8 mouse cellular contexts compared by ENCODE assay signal in genomic region chr6:120363688-120364522, GRCm38 (mm10). TPM values are rescaled to one million over a fixed set of nuclear protein-coding genes. Genes with fewer than 3 reads are reported as not detected.
A peak's percentile ranks its signal among the peaks of the same experiment; 100 is the strongest.
DNase-seq lines count a peak whose midpoint lies in the region; ATAC-seq and TF ChIP-seq lines count a peak whose summit lies in the region.

Gene Kdm5a, plus strand, starts transcription at chr6:120364124.
Gene Ccdc77, minus strand, starts transcription at chr6:120364374.

- peak; percentile 95 for ATAC-seq in embryonic facial prominence, embryonic 13.5 days (ENCODE audit: insufficient number of reproducible peaks, insufficient read depth, low FRiP score, low TSS enrichment, low read depth)
- ATAC-seq in limb, embryonic 12.5 days (ENCODE audit: insufficient number of reproducible peaks, insufficient read depth, low FRiP score, low TSS enrichment, low read depth): peak; percentile 94
- peak; percentile 98 for ATAC-seq in midbrain, embryonic 15.5 days (replicated peaks)

- H3K4me3 ChIP-seq in embryonic facial prominence, embryonic 13.5 days: peak within 1 kb of the TSS; percentile 99
- H3K4me3 ChIP-seq in kidney, adult 2 months (ENCODE audit: insufficient read depth, low read depth, low read length): peak within 1 kb of the TSS; percentile 80
- peak within 1 kb of the TSS; percentile 97 for H3K4me3 ChIP-seq in limb, embryonic 12.5 days (replicated peaks)
- H3K4me3 ChIP-seq in midbrain, embryonic 15.5 days: peak within 1 kb of the TSS; percentile 100
- peak within 1 kb of the TSS; percentile 67 for H3K4me3 ChIP-seq in spleen, adult 2 months (ENCODE audit: extremely low read depth, insufficient read depth, insufficient read length)

- peak; percentile 27; the same call in 1 of the 2 replicates for TF ChIP-seq CTCF in kidney, adult 2 months (conservative IDR thresholded peaks at IDR 0.05; ENCODE audit: insufficient read depth, insufficient read length, low read depth, low read length)
- no peak for TF ChIP-seq CTCF in spleen, adult 2 months (IDR thresholded peaks at IDR 0.05; ENCODE audit: extremely low read depth, insufficient read depth, insufficient read length, insufficient replicate concordance)

- peak; percentile 97 for DNase-seq in 3134 (ENCODE audit: extremely low read depth, insufficient read length, low spot score)
- peak; percentile 94 for DNase-seq in adrenal gland, postnatal 36 days
- DNase-seq in heart, adult 18-20 months: peak; percentile 96
- DNase-seq in kidney, adult 2 months: peak; percentile 96
- DNase-seq in spleen, adult 2 months (ENCODE audit: low read depth in 1 of 2, low spot score in 2 of 2): peak; percentile 90 to 94

- peaks cover 10% of the 10 kb centered on the region for H3K4me1 ChIP-seq in embryonic facial prominence, embryonic 13.5 days
- H3K4me1 ChIP-seq in kidney, adult 2 months (ENCODE audit: control insufficient read depth, insufficient read depth, low read length): peaks cover 9% of the 10 kb centered on the region; the same call in 1 of the 2 replicates
- peaks cover 11% of the 10 kb centered on the region for H3K4me1 ChIP-seq in limb, embryonic 12.5 days (replicated peaks)
- peaks cover 20% of the 10 kb centered on the region for H3K4me1 ChIP-seq in midbrain, embryonic 15.5 days
- peaks cover 5% of the 10 kb centered on the region; the same call in 1 of the 2 replicates for H3K4me1 ChIP-seq in spleen, adult 2 months (ENCODE audit: control insufficient read depth, insufficient read depth, insufficient read length)

- under 1% methylated on average over 71 of the region's 71 CpGs for WGBS in embryonic facial prominence, embryonic 13.5 days
- under 1% methylated on average over 71 of the region's 71 CpGs for WGBS in kidney, adult 2 months
- WGBS in limb, embryonic 12.5 days: under 1% methylated on average over 71 of the region's 71 CpGs
- under 1% methylated on average over 71 of the region's 71 CpGs for WGBS in midbrain, embryonic 15.5 days
- under 1% methylated on average over 71 of the region's 71 CpGs for WGBS in spleen, adult 2 months

- peak; percentile 91 for TF ChIP-seq POLR2A in kidney, adult 2 months (IDR thresholded peaks at IDR 0.05; ENCODE audit: low read depth, low read length)
- TF ChIP-seq POLR2A in spleen, adult 2 months (IDR thresholded peaks at IDR 0.05; ENCODE audit: low read depth, low read length): peak; percentile 91

- H3K4me2 ChIP-seq in embryonic facial prominence, embryonic 13.5 days: peak within 1 kb of the TSS; percentile 91
- H3K4me2 ChIP-seq in limb, embryonic 12.5 days: peak within 1 kb of the TSS; percentile 78
- H3K4me2 ChIP-seq in midbrain, embryonic 15.5 days: peak within 1 kb of the TSS; percentile 98

- peak within 1 kb of the TSS; percentile 97 for H3K27ac ChIP-seq in embryonic facial prominence, embryonic 13.5 days
- H3K27ac ChIP-seq in kidney, adult 2 months (ENCODE audit: insufficient read depth, low read depth, low read length): peak within 1 kb of the TSS; percentile 96
- peak within 1 kb of the TSS; percentile 96 for H3K27ac ChIP-seq in limb, embryonic 12.5 days
- H3K27ac ChIP-seq in midbrain, embryonic 15.5 days: peak within 1 kb of the TSS; percentile 97
- peak within 1 kb of the TSS; percentile 95 for H3K27ac ChIP-seq in spleen, adult 2 months (ENCODE audit: insufficient read depth, low read length)

- H3K27me3 ChIP-seq in embryonic facial prominence, embryonic 13.5 days: no peaks in the 10 kb centered on the region
- H3K27me3 ChIP-seq in kidney, adult 2 months (replicated peaks; ENCODE audit: control insufficient read depth, insufficient read depth, low read length): no peaks in the 10 kb centered on the region
- no peaks in the 10 kb centered on the region for H3K27me3 ChIP-seq in limb, embryonic 12.5 days
- no peaks in the 10 kb centered on the region for H3K27me3 ChIP-seq in midbrain, embryonic 15.5 days (replicated peaks)
- H3K27me3 ChIP-seq in spleen, adult 2 months (ENCODE audit: control insufficient read depth, insufficient read depth, low read length): no peaks in the 10 kb centered on the region

- H3K36me3 ChIP-seq in embryonic facial prominence, embryonic 13.5 days: peaks cover 19% of the 10 kb centered on the region
- peaks cover 2% of the 10 kb centered on the region; the same call in 1 of the 2 replicates for H3K36me3 ChIP-seq in kidney, adult 2 months (ENCODE audit: control insufficient read depth, insufficient read depth, low read length)
- H3K36me3 ChIP-seq in limb, embryonic 12.5 days: peaks cover 18% of the 10 kb centered on the region
- H3K36me3 ChIP-seq in midbrain, embryonic 15.5 days (replicated peaks): peaks cover 14% of the 10 kb centered on the region
- H3K36me3 ChIP-seq in spleen, adult 2 months (ENCODE audit: control insufficient read depth, insufficient read depth, low read length): peaks cover 8% of the 10 kb centered on the region

- H3K9ac ChIP-seq in embryonic facial prominence, embryonic 13.5 days: peak within 1 kb of the TSS; percentile 94
- H3K9ac ChIP-seq in limb, embryonic 12.5 days (replicated peaks): peak within 1 kb of the TSS; percentile 91
- H3K9ac ChIP-seq in midbrain, embryonic 15.5 days: peak within 1 kb of the TSS; percentile 96

- no peaks in the 10 kb centered on the region for H3K9me3 ChIP-seq in embryonic facial prominence, embryonic 13.5 days
- no peaks in the 10 kb centered on the region for H3K9me3 ChIP-seq in limb, embryonic 12.5 days
- no peaks in the 10 kb centered on the region for H3K9me3 ChIP-seq in midbrain, embryonic 15.5 days

RNA-seq across cellular contexts. Expression of gene Kdm5a, which starts in this region (rescaled TPM):
- 10 to 100 TPM; 41.4 to 55.7 TPM for total RNA-seq in adrenal gland, postnatal 36 days (2021)
- polyA plus RNA-seq in embryonic facial prominence, embryonic 13.5 days (2015; fragmentation: Nextera tagmentation; extraction: Ambion mirVana): 57.8 and 60.0 TPM in 2 replicates
- 10 to 100 TPM; 28.7 to 29.9 TPM for total RNA-seq in heart, adult 18-20 months (2021)
- 3.5 and 4.3 TPM in 2 replicates for polyA plus RNA-seq in kidney, adult 2 months (2012; rRNA removed)
- 52.5 and 56.5 TPM in 2 replicates for polyA plus RNA-seq in limb, embryonic 12.5 days (2016; fragmentation: Nextera tagmentation; extraction: Ambion mirVana)
- 37.2 and 38.9 TPM in 2 replicates for polyA plus RNA-seq in midbrain, embryonic 15.5 days (2015; fragmentation: Nextera tagmentation; extraction: Ambion mirVana)
- polyA plus RNA-seq in spleen, adult 2 months (2012; rRNA removed): 3.6 and 4.2 TPM in 2 replicates

RNA-seq across cellular contexts. Expression of gene Ccdc77, which starts in this region (rescaled TPM):
- total RNA-seq in adrenal gland, postnatal 36 days (2021): 1 to 10 TPM; 5.6 to 6.7 TPM
- 22.5 and 29.1 TPM in 2 replicates for polyA plus RNA-seq in embryonic facial prominence, embryonic 13.5 days (2015; fragmentation: Nextera tagmentation; extraction: Ambion mirVana)
- total RNA-seq in heart, adult 18-20 months (2021): 1 to 10 TPM; 3.9 to 5.0 TPM
- polyA plus RNA-seq in kidney, adult 2 months (2012; rRNA removed): 2.3 and 3.1 TPM in 2 replicates
- 27.6 and 30.6 TPM in 2 replicates for polyA plus RNA-seq in limb, embryonic 12.5 days (2016; fragmentation: Nextera tagmentation; extraction: Ambion mirVana)
- polyA plus RNA-seq in midbrain, embryonic 15.5 days (2015; fragmentation: Nextera tagmentation; extraction: Ambion mirVana): 10.1 and 11.0 TPM in 2 replicates
- polyA plus RNA-seq in spleen, adult 2 months (2012; rRNA removed): 2.2 and 3.2 TPM in 2 replicates

Comparison
In these comparisons a context has a peak if more than half of its experiments do, and no peak if none do; other contexts are left out.
1. Peak in every context shown above with its lines: DNase-seq, ATAC-seq, H3K4me3 ChIP-seq and H3K27ac ChIP-seq.